Mouse (Mus musculus): Measurements from ENCODE around the gene Spata2l.
"Not testable (repeated sequence)": the region's sequence is repeated elsewhere in the genome, so short reads cannot be mapped to it uniquely, and the experiment has no call there.

Spata2l gene

DNA sequence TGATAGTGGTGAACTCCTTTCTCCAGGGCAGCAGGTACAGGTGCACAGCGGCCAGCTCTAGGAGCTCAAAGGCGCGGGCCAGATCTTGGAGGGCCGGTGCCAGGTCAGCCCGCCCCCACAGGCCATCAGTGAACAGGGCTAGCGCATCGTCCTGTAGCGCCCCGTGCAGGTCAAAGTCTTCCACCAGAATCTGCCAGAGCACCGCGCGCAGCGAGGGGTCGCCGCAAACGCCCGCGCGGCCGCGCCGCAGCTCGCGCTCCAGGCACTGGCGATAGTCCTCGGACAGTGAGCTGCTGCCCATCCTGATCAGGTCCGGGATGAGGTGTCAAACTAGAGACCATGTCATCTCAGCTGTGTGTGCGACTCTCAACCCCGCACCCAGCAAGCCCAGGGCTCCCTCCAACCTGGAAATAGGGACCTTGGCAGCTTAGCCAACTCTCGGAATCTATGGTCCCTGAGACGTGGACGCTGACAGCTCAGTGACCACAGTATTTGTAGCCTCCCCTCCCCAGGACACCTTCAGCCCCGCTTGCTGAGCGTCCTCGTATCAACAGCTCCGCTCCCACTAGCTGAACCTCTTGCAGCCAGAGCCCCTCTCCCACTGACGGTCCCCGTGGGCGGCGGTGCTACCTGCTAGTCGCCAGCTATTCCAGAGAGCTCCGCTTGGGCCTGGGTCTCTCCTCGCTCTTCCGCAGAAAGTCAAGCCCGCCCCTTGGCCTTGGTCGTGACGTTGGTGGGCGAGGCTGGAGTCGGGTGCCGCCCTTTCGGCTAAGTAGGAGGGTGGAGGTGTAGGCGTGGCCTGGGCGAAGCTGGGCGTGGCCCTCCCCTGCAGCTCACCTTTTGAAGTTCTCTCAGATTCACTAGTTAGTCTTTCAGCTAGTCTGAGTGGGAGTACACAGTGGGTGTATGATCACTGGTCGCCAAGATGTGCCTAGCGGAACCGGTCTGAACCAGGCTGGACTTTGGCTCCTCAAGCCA, at the start of gene Spata2l:
Gene Spata2l, minus strand, starts transcription at position 714 of the 978 bp plus-strand sequence.
- DNase-seq, result peak; percentile 90

- no peak for DNase-seq
Observed at GRCm38 (mm10) chr8:123284493-123284892, 48.5 kb upstream of the Spata2l start.

- DNase-seq, result no peak
Observed at GRCm38 (mm10) chr8:123283991-123284390, 48.0 kb upstream of the Spata2l start.

DNA sequence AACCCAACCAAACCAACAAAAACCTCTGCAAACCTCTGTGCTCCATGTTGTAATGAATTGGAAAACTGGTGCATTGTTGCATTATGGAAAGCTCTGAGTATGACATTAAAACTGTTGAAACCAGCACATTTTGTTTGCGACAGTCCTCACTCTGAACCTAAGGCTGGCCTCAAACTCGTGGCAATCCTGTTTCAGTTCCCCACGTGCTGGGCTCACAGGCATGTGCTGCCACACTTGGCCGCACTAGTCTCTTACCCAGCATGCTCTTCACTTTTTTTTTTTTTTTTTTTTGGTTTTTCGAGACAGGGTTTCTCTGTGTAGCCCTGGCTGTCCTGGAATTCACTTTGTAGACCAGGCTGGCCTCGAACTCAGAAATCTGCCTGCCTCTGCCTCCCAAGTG, 47.0 kb upstream of the Spata2l start:
- not testable (repeated sequence) for DNase-seq

DNA sequence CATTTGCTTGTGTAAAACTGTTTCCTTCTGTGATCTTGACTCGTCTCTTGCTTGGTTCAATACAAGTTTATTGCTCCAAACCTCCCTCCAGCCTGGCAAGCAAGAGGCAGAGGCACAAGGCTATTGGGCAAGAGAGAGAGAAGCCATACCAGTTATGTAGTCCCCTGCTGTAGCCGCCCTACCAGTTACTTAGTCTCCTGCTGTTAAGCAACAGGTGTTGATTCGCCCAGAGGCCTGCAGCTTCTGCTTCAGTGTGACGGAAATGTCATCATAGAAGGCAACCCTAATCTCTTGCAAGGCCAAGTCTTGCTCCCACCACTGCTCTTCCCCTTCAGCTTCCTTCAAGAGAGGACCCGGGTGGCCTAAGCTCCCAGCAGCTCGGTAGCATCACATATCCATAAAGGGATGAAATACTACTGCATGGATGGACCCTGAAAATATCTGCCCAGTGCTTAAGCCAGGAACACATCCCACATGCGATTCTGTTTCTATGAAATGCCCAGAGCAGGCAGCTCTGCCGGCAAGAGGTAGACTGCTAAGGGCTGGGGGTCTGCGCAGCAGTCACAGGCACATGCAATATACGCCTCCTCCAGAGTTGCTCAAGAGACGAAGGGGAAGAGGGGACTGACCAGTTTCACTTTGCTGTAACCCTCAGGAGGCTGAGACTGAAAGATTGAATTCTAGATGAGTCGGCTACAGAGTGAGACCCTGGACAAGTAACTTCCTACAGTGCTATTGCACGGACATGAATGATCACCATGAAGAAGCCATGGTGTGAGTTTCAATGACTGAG, 44.5 kb upstream of the Spata2l start:
- no peak for DNase-seq

DNA sequence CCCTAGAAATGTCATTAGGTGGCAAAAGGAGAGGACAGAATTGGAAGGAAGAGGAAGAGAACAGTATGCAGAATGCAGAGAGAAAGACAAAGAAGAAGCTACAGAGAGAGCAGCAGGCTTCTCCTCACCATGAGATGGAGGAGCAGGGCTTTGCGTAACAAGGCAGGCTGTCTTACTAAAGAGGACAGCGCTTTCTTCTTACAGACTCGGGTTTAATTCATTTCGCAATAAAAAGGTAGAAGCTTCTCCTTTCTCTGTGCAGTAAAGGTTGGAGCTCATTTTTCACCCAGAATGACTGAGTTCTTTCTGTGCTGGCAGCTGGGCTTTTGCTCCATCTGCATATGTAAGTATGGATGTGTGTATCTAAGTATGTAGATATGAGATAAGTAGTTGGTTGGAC, 43.8 kb upstream of the Spata2l start:
- no peak for DNase-seq

DNA sequence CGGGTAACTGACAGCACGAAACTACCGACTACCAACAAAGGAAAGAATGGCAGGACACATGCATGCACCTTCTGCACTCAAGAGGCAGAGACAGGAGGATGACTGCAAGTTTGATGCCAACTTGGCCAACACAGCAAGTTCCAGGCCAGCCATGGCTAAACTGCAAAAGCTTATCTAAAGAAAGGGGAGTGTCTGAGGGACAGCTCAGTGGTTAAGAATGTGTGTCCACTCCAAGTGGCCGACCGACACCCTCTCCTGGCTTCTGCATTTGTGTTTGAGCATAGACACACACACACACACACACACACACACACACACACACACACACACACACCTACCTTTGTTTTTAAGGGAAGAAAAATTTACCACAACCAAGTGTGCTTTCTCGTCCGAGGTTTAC, 42.4 kb upstream of the Spata2l start:
- DNase-seq, result no peak

DNA sequence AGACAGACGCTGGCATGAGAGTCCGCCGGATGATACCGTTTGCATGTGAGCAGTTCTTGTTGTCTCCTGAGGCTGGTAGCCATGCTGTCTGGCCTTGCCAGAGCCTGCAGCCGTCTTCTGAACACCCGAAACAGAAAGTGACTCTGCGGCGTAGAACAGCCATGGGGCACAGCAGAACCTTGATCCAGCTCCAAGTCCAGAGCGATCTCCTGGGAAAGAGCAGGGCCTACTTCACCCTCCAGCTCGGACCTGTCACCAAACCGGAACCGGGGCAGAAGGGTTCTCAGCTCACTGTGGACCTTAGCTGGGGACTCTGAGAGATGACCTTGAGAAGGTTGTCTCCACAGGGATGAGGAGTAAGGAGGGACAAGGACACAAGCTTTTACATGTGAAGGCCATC, 39.1 kb upstream of the Spata2l start:
- no peak for DNase-seq

GRCm38 (mm10) chr8:123274447-123274846, 38.4 kb upstream of the Spata2l start:
- no peak for DNase-seq

- no peak for DNase-seq
Observed at GRCm38 (mm10) chr8:123271901-123272300, 35.9 kb upstream of the Spata2l start.

DNA sequence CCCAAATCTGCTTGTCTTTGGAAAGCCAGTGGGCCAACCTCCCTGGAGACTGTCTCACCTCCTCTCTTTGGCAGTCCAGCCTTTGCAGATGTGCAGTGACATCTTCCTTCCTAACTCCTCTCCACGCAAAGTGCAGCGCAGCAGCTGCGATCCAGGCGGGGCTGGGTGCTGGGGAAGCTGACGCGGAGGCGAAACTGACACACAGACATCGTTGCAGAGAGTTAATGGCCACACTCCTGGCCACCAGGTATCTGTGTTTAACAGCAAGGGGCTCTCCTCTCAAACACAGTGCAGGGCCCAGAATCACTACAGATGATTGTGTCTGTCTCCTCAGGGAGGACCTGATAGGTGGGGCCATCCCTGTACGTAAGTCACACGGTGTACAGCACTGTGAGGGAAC, 35.1 kb upstream of the Spata2l start:
- DNase-seq, result no peak

DNA sequence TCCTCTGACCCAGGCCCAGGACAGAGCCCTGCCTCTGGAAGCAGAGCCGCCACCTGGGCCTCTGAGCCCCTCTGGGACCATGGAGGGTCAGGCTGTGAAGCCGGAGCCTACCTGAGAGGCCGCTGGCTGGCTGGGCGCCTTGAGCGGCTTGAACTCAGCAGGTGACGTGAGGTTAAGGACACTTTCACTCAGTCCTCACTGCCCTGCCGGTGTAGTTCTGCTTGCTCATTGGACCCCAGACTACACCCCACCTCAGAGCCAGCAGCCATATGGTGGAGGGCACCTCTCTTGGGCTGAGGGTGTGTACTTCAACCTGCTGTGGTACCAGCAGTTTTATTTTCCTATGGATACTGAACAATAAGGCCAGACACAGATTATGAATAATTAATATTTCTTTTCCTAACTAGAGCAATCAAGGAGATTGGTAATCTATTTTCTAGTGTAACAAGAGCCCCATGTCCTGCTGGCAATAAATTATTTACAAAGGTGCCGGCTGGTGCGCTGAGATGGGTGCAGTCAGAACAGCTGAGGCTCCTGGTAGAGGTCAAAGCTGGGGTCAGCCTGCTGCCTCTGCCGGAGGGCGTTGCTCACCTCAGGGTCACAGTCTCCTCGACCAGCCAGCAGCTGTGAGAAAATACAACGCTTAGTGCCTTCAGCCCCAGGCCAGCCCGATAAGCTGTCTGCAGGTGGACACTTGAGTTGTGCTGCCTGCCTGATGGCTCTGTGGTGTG, 32.1 kb upstream of the Spata2l start:
- DNase-seq, result no peak

DNA sequence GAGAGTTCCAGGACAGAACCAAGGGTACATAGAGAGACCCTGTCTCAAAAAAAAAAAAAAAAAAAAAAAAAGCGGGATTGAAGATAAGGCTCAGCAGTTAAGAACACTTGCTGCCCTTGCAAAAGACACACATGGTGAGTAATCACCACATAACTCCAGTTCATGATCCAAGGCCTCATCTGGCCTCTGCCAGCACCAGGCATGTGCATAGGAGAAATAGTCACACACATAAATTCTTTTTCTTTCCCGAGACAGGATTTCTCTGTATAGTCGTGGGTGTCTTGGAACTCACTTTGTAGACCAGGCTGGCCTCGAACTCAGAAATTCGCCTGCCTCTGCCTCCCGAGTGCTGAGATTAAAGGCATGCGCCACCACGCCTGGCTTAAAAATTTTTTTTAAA, 21.6 kb upstream of the Spata2l start:
- DNase-seq, result not testable (repeated sequence)

DNA sequence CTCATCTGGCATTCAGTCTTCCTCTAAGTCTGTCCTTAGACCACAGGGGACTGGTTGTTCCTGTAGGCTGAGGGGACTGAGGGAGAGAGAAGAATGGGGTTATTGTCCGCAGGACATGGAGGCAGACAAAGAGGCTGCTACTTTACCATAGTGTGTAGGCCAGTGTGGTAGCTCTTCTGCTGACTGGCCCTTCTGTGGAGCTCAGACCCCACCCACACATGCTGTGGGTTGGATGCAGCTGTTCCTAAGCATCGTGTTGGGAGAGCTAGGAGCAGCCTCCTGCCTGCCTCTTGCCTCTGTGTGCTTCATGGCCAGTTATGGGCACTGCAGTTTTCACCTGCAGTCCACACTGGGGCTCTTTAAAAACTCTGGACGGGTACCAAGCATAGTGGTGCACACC, 21.1 kb upstream of the Spata2l start:
- peak; percentile 88 for DNase-seq

GRCm38 (mm10) chr8:123255170-123255569, 19.1 kb upstream of the Spata2l start:
- no peak for DNase-seq

DNA sequence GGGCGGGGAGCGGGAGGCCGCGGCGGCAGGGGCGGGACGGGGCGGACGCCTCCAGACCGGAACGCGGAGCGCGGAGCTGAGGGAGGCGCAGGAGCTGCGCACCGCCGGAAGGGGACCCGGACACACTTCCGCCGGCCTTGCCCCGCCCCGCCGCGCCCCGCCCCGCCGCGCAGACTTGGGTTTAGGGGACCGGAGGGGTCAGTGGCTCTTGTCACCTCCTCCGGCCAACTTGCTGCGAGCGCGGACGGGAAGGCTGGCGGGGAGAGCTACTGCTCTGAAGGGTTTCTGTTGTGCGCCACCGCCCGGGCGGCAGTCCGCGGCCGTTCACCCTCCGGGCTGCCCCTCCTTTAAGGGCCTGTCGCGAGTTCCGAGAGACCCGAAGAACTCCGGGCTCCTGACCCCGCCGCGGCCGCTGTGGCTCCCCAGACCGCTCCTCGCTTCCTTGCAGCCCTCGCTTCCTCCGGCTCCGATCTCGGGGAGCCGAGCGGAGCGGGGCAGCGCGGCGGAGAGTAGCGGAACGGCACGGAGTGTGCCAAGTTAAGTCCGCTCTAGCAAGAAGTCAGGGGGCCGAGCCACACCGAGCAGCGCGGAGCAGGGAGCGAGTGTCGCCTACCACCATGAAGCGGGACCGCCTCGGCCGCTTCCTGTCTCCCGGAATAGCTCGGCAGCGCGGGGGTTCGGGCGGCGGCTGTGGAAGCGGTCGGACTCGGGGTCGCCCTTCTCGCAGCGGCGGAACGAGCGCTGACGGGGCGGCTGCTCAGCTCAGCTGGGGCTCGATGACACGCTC, 18.3 kb upstream of the Spata2l start, which contains the start of the genes Zfp276 and Vps9d1:
Gene Zfp276, plus strand, starts transcription at position 97 of the 787 bp plus-strand sequence.
Gene Vps9d1, minus strand, starts transcription at position 250 of the 787 bp plus-strand sequence.
- DNase-seq, result peak; percentile 74

GRCm38 (mm10) chr8:123253451-123254098, 17.5 kb upstream of the Spata2l start:
- DNase-seq, result no peak

DNA sequence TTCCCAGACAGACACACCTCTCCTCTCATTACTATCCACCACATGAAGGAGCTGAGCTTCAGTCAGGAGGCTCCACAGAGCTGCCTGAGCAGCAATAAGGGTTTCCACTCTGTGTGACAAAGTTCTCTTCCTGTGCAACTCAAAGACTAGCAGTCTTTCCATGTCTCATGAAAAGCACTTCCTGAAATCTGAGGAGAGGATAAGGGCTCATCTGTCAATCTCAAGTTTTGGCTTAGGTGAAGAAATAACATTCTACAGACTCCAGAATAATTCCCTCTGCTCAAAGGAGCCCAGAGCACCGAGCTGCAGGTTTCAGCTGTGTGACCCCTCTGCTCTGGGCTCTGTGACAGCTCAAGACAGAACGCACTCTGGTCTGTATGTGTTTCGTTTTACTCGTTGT, 16.9 kb upstream of the Spata2l start:
- no peak for DNase-seq

DNA sequence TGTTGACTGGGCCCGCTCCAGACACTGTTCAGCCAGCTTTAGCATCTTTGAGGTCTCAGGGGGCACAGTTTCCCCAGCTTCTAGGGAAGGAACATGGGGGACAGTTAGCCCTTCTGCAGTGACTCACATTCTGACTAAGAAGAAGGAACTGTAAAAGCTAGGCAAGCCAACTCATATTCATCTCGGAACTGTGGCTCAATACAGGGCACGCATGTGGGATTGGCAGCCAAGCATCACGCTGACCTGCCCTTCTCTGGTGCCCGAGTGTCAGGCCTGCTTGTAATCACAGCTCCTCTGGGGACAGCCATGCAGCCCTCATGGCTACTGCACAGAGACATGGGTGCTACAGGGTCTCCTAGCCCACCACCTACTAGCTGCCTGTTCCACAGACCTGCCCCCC, 14.9 kb upstream of the Spata2l start:
- no peak for DNase-seq

- DNase-seq, result peak; percentile 69
Observed at GRCm38 (mm10) chr8:123248596-123248995, 12.6 kb upstream of the Spata2l start.

DNA sequence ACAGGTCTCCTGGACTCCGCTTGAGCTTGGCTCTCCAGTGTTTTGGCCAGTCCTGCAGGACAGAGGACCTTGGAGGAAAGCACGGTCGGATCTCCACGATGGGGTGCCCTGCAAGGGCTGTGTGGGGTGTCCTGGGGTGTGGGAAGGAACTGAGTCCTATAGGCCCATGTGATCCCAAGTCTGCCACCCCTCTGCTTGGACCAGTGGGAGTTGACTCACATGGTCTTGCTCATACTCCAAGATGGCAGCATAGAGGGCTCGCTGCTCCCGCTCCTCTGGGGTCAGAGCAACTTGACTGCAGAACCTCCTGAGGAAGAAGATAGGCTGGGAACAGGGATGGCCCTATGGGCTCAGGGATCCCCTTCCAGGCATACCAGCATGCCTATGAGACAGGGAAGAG, 11.7 kb upstream of the Spata2l start:
- DNase-seq, result no peak

DNA sequence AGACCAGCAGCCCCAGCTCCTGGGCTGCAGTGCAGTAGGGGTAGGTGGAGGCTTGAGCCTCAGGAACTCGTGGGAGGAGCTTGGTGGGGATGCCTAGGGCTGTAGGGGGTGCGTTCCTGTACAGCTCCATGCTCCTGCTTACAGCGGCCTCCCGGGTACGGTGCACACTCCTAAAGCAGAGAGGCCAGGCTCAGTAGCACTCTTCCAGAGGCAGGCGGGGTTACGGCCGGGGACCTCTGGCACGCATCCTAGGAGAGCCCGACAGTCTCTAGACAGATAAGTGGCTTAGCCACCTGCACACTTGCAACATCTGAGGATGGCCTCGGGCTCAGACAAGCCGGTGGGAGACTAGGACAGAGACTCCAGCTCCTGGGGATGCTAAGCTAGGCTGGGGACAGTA, 9.5 kb upstream of the Spata2l start:
- DNase-seq, result no peak

Data from layer of hippocampus, adult 9-11 months (tissue).